Mouse (Mus musculus): ENCODE results near the gene Tas1r3. TPM values are rescaled to one million over a fixed set of nuclear protein-coding genes. Genes with fewer than 3 reads are reported as not detected.
A peak's percentile ranks its signal among the peaks of the same experiment; 100 is the strongest.

Gene Tas1r3
- total and polyA plus RNA-seq, 3 experiments = 0.62 to 54.9 (median 1.1) TPM

DNA sequence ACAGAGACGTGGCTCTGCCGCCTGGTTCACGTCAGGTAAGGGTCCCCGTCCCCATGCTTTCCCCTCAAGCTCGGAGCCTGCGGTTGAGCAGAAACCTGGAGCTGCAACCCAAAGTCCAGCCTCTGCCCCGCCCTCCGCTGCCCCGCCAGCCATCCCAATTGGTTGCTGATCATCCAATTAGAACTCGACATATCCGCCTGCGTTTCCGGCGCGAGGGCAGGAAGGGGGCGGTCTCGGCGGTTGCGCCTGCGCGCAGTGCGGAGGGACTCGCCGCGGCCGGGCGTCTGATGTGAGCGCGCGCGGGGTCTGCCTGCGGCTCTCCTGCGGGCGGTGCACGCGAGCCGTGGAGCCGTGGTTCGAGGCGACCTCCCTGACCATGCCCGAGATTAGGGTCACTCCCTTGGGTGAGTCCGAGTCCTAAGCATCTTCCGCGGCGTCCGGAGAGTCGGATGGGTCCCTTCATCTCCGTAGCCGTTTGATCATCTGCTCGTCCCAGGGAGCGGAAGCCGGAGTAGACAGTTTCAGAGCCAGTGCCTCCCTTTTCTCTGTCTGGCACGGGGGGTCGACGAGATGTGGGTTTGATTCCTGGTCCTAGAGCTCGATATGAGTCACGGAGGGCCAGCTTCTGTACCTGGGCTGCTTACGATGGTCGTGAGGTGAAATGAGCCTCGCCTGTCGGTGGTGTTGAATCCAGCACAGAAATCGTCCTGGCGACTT lies 6.3 kb upstream of the Tas1r3 start, which contains the start of the genes Cptp and Ints11 (continued):
- TF ChIP-seq TBP (IDR thresholded peaks at IDR 0.05; ENCODE audit: low read depth, low read length) (peak; percentile 67), UBTF (IDR thresholded peaks at IDR 0.05; ENCODE audit: borderline replicate concordance, insufficient read depth, low read depth, low read length) (no peak), BHLHE40 (IDR thresholded peaks at IDR 0.05; ENCODE audit: borderline replicate concordance, low read depth, low read length) (no peak)

DNA sequence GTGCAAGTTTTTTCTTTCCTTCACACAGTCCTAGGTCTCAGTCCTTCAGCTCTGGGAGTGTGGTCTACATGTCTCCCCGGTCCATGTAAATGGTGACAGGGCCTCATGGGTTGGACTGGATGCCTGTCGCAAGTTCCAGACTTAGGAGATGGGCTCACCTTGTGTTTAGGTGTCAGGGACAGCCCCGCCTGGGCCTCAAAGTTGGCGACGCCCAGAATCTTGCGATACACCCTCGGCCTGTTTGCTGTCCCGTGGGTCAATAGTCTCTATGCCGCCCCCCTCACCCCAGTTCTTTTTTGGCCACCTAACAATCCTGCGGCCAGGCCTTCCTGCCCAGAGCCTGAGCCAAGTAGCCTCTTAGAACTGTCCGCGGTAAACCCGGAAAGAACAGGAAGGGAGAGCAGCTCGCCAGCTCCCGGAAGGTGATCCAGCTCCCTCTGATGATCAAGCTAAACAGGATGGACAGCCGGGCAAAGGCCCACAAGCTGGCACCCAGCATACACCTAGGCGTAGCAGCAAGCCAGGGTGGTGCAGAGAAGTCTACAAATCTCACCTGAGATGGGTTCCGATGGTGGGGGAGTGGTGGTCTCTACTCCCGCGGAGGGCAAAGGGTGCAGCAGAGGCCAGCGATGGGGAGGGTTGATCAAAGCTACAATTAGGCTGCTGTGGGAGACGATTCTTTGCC lies 5.6 kb upstream of the Tas1r3 start:
- no peak for TF ChIP-seq CHD2 (IDR thresholded peaks at IDR 0.05; ENCODE audit: low read length)
- no peak for TF ChIP-seq ZKSCAN1 (IDR thresholded peaks at IDR 0.05; ENCODE audit: low read depth, low read length)
- TF ChIP-seq GATA1 (IDR thresholded peaks at IDR 0.05; ENCODE audit: low read depth, low read length) = no peak
- no peak for TF ChIP-seq BHLHE40 (IDR thresholded peaks at IDR 0.05; ENCODE audit: borderline replicate concordance, low read depth, low read length)
- Histone ChIP-seq H3K4me3 (ENCODE audit: control insufficient read depth in 1 of 2, insufficient read depth in 1 of 2, low read depth in 2 of 2, low read length in 2 of 2) (peak overlapping the region; percentile 87 to 89), H3K27me3 (ENCODE audit: control insufficient read depth in 1 of 2, insufficient read depth in 2 of 2, low read length in 2 of 2) (no peaks in the 10 kb centered on the region), H3K9me3 (replicated peaks; ENCODE audit: insufficient read depth, low read length) (no peaks in the 10 kb centered on the region), H3K4me1 (ENCODE audit: control insufficient read depth in 1 of 2, insufficient read depth in 2 of 2, low read length in 2 of 2) (peaks cover 4 to 12% of the 10 kb centered on the region in 2 experiments), H3K27ac (ENCODE audit: control insufficient read depth, low read depth, low read length) (peak overlapping the region; percentile 15; the same call in 1 of the 2 replicates), H3K9ac (ENCODE audit: control insufficient read depth, low read depth, low read length, poor library complexity, severe bottlenecking) (peak overlapping the region; percentile 79), H3K36me3 (ENCODE audit: control insufficient read depth in 1 of 2, insufficient read depth in 2 of 2, low read length in 2 of 2) (peaks cover 0 to 9% of the 10 kb centered on the region in 2 experiments), H3K79me2 (ENCODE audit: control insufficient read depth, insufficient read depth, low read length, poor library complexity) (peaks cover 27% of the 10 kb centered on the region)
- DNase-seq (ENCODE audit: low read depth, low spot score) = no peak

GRCm38 (mm10) chr4:155861787-155862186 lies 1.4 kb downstream of the Tas1r3 start:
- Histone ChIP-seq H3K9me3 (replicated peaks; ENCODE audit: insufficient read depth, low read length) (no peaks in the 10 kb centered on the region), H3K27me3 (ENCODE audit: control insufficient read depth in 1 of 2, insufficient read depth in 2 of 2, low read length in 2 of 2) (no peaks in the 10 kb centered on the region), H3K4me1 (ENCODE audit: control insufficient read depth in 1 of 2, insufficient read depth in 2 of 2, low read length in 2 of 2) (no peaks in the 10 kb centered on the region; a peak in 1 of 4 replicates), H3K79me2 (ENCODE audit: control insufficient read depth, insufficient read depth, low read length, poor library complexity) (no peaks in the 10 kb centered on the region), H3K4me3 (ENCODE audit: control insufficient read depth in 1 of 2, insufficient read depth in 1 of 2, low read depth in 2 of 2, low read length in 2 of 2) (no peak overlapping the region), H3K27ac (ENCODE audit: control insufficient read depth, low read depth, low read length) (no peak overlapping the region), H3K36me3 (ENCODE audit: control insufficient read depth in 1 of 2, insufficient read depth in 2 of 2, low read length in 2 of 2) (no peaks in the 10 kb centered on the region; a peak in 1 of 4 replicates), H3K9ac (ENCODE audit: control insufficient read depth, low read depth, low read length, poor library complexity, severe bottlenecking) (no peak overlapping the region)
- DNase-seq (ENCODE audit: low read depth, low spot score) = no peak
- TF ChIP-seq ZKSCAN1 (IDR thresholded peaks at IDR 0.05; ENCODE audit: low read depth, low read length) (no peak), POLR2AphosphoS5 (IDR thresholded peaks at IDR 0.05; ENCODE audit: borderline replicate concordance, low read depth, low read length) (no peak), MAX (IDR thresholded peaks at IDR 0.05; ENCODE audit: low read length) (no peak), RAD21 (IDR thresholded peaks at IDR 0.05; ENCODE audit: low read depth, low read length) (no peak), RCOR1 (IDR thresholded peaks at IDR 0.05; ENCODE audit: low read depth, low read length) (no peak)

All from MEL (cell line).